Mouse (Mus musculus) midbrain, embryonic 14.5 days (tissue): ENCODE data around the gene Lax1. TPM values are rescaled to one million over a fixed set of nuclear protein-coding genes. Genes with fewer than 3 reads are reported as not detected.

Experiments used
- ATAC-seq: fragments of 200-750 bp; cut with Nextera tagmentation; 2 replicates; pipeline ENCODE4 v1.8.0; 2017; ENCODE audit warnings: moderate number of reproducible peaks, moderate library complexity; ENCODE audit not compliant: low FRiP score, low TSS enrichment
- DNase-seq: peaks from one replicate; pipeline ENCODE4 v3.0.0-alpha.2; 2015
- H3K27ac ChIP-seq: fragments of 300-500 bp; sonication (generic); replicated peaks from 2 replicates; pipeline ENCODE4 v1.5.1; 2014; ENCODE audit warnings: mild to moderate bottlenecking, low read depth, low read length, moderate library complexity
- H3K27me3 ChIP-seq: fragments of 300-500 bp; sonication (generic); 2 replicates; pipeline ENCODE4 v1.6.1; 2014; ENCODE audit warnings: low read length, control low read depth, mixed read lengths; ENCODE audit not compliant: control insufficient read depth, insufficient read depth
- H3K36me3 ChIP-seq: fragments of 300-500 bp; sonication (generic); 2 replicates; pipeline ENCODE4 v1.6.1; 2014; ENCODE audit warnings: low read length, control low read depth; ENCODE audit not compliant: control insufficient read depth, insufficient read depth
- H3K4me1 ChIP-seq: fragments of 300-500 bp; sonication (generic); 2 replicates; pipeline ENCODE4 v1.6.1; 2014; ENCODE audit warnings: mild to moderate bottlenecking, antibody characterized with exemption, low read length, control low read depth; ENCODE audit not compliant: control insufficient read depth, insufficient read depth
- H3K4me2 ChIP-seq: fragments of 300-500 bp; sonication (generic); 2 replicates; pipeline ENCODE4 v1.6.1; 2014; ENCODE audit warnings: mild to moderate bottlenecking, low read length, moderate library complexity
- H3K4me3 ChIP-seq: fragments of 300-500 bp; sonication (generic); replicated peaks from 2 replicates; pipeline ENCODE4 v1.5.1; 2014; ENCODE audit warnings: low read depth, low read length
- H3K9ac ChIP-seq: fragments of 300-500 bp; sonication (generic); replicated peaks from 2 replicates; pipeline ENCODE4 v1.6.1; 2014; ENCODE audit warnings: mild to moderate bottlenecking, low read length, moderate library complexity
- H3K9me3 ChIP-seq: fragments of 300-500 bp; sonication (generic); 2 replicates; pipeline ENCODE4 v1.6.1; 2016; ENCODE audit warnings: low read length, control low read depth, mixed read lengths; ENCODE audit not compliant: control insufficient read depth
- WGBS: fragments of 180-500 bp; shearing (Covaris S2); extraction: QIAGEN DNeasy Blood & Tissue Kit; methylation state at CpG from one replicate; pipeline ENCODE4 v1.1.7; 2014; 5-methylcytosine and 5-hydroxymethylcytosine counted together
- microRNA-seq: library from miRNA; unstranded; fragments of <30 nt; microRNA quantifications from one replicate; pipeline ENCODE4, GENCODE M21; 2016
- polyA plus RNA-seq: library from polyadenylated mRNA; unstranded; fragments of >200 nt; fragmentation: Nextera tagmentation; extraction: Ambion mirVana; gene quantifications from 2 replicates; pipeline ENCODE4 v1.2.1, GENCODE M21; 2014

Lax1 gene
- polyA plus RNA-seq, 1 experiment from 2014 or later, result not detected

DNA sequence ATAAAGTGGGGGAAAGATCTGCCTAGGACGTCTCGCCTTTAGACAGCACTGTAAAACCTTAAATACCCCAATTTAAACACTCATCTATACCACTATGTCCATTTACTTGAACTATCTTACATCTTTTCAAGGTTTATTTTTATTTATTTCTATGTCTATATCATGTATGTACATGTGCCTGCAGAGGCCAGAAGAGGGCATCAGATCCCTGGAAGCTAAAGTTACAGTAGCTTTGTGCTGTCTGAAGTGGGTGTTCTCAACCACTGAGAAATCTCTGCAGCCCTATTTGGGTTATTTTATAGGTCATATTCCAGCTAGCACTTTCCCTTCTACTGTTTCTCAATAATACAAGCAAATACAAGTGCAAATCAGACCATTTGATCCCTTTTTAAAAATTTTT lies 57.7 kb downstream of the Lax1 start:
- WGBS, result 96% methylated on average over 2 of the region's 2 CpGs
- ATAC-seq (no peak), DNase-seq (peak; percentile 38)
- no peaks in the 10 kb centered on the region for H3K4me1 ChIP-seq
- H3K4me3 ChIP-seq, result no peak overlapping the region
- no peak overlapping the region for H3K9ac ChIP-seq
- H3K9me3 ChIP-seq, result no peaks in the 10 kb centered on the region
- no peaks in the 10 kb centered on the region for H3K27me3 ChIP-seq
- H3K36me3 ChIP-seq, result peaks cover 82% of the 10 kb centered on the region
- H3K27ac ChIP-seq, result no peak overlapping the region
- no peak overlapping the region for H3K4me2 ChIP-seq

Small RNA genes lying within 50 kb of the gene (microRNA-seq; reads per million reads assigned to microRNA genes)
- 2.4 reads per million, percentile 15 among the genes with 10 or more reads in this experiment for gene Mir6903

Other genes with a start within 250 kb of the Lax1 start
- gene Snrpe, start 79.8 kb downstream of the Lax1 start, polyA plus RNA-seq, result 540 and 556 TPM in 2 replicates
- gene Zbed6, start 29.2 kb downstream of the Lax1 start, polyA plus RNA-seq, result 0.61 TPM in 1 of 2 replicates, not detected in the other
- gene Gm38394, start 28.8 kb downstream of the Lax1 start, polyA plus RNA-seq, result 5.2 and 6.3 TPM in 2 replicates
- gene Atp2b4, start 110.9 kb upstream of the Lax1 start, polyA plus RNA-seq, result 14.1 and 15.6 TPM in 2 replicates
- gene Optc, start 217.9 kb upstream of the Lax1 start, polyA plus RNA-seq, result 3.5 and 4.5 TPM in 2 replicates
- 7.1 and 8.7 TPM in 2 replicates for gene Prelp, start 231.3 kb upstream of the Lax1 start, polyA plus RNA-seq